Mouse (Mus musculus) limb, embryonic 12.5 days (tissue): ENCODE data around the gene Rnf150. TPM values are rescaled to one million over a fixed set of nuclear protein-coding genes. Genes with fewer than 3 reads are reported as not detected.

ENCODE experiments used
- ATAC-seq: fragments of 200-750 bp; cut with Nextera tagmentation; 2 replicates; pipeline ENCODE4 v1.8.0; 2017; ENCODE audit warnings: low read depth, moderate TSS enrichment; ENCODE audit not compliant: insufficient number of reproducible peaks, insufficient read depth, low FRiP score, low TSS enrichment
- H3K27ac ChIP-seq: fragments of 300-500 bp; sonication (generic); 2 replicates; pipeline ENCODE4 v1.5.1; 2016; ENCODE audit warnings: mild to moderate bottlenecking, moderate library complexity
- H3K27me3 ChIP-seq: fragments of 300-500 bp; sonication (generic); 2 replicates; pipeline ENCODE4 v1.6.1; 2016; ENCODE audit warnings: mild to moderate bottlenecking, moderate library complexity
- H3K36me3 ChIP-seq: fragments of 300-500 bp; sonication (generic); 2 replicates; pipeline ENCODE4 v1.6.1; 2016; ENCODE audit warnings: mild to moderate bottlenecking, moderate library complexity
- H3K4me1 ChIP-seq: fragments of 300-500 bp; sonication (generic); replicated peaks from 2 replicates; pipeline ENCODE4 v1.6.1; 2016
- H3K4me2 ChIP-seq: fragments of 300-500 bp; sonication (generic); 2 replicates; pipeline ENCODE4 v1.6.1; 2016; ENCODE audit warnings: mild to moderate bottlenecking, moderate library complexity
- H3K4me3 ChIP-seq: fragments of 300-500 bp; sonication (generic); replicated peaks from 2 replicates; pipeline ENCODE4 v1.5.1; 2016; ENCODE audit warnings: mild to moderate bottlenecking
- H3K9ac ChIP-seq: fragments of 300-500 bp; sonication (generic); replicated peaks from 2 replicates; pipeline ENCODE4 v1.6.1; 2016; ENCODE audit warnings: mild to moderate bottlenecking, moderate library complexity
- H3K9me3 ChIP-seq: fragments of 300-500 bp; sonication (generic); 2 replicates; pipeline ENCODE4 v1.6.1; 2016; ENCODE audit warnings: mild to moderate bottlenecking, moderate library complexity
- WGBS: fragments of 180-500 bp; shearing (Covaris S2); methylation state at CpG from one replicate; pipeline ENCODE4 v1.1.7; 2016; 5-methylcytosine and 5-hydroxymethylcytosine counted together
- polyA plus RNA-seq: library from polyadenylated mRNA; unstranded; fragments of >200 nt; fragmentation: Nextera tagmentation; extraction: Ambion mirVana; gene quantifications from 2 replicates; pipeline ENCODE4 v1.2.1, GENCODE M21; 2016

Gene Rnf150
- polyA plus RNA-seq, 1 experiment from 2014 or later, result 2.7 TPM

GRCm38 (mm10) chr8:83052896-83053295, 189.7 kb downstream of the Rnf150 start:
- Histone ChIP-seq H3K9me3 (no peaks in the 10 kb centered on the region), H3K36me3 (no peaks in the 10 kb centered on the region), H3K9ac (no peak overlapping the region), H3K4me2 (no peak overlapping the region), H3K27me3 (no peaks in the 10 kb centered on the region), H3K4me3 (no peak overlapping the region), H3K4me1 (peaks cover 33% of the 10 kb centered on the region), H3K27ac (no peak overlapping the region)
- ATAC-seq, result no peak
- WGBS, result 94% methylated on average over 4 of the region's 4 CpGs

GRCm38 (mm10) chr8:83054801-83055200, 191.6 kb downstream of the Rnf150 start:
- H3K4me2 ChIP-seq, result no peak overlapping the region
- no peaks in the 10 kb centered on the region for H3K9me3 ChIP-seq
- H3K27ac ChIP-seq, result no peak overlapping the region
- no peak for ATAC-seq
- no peak overlapping the region for H3K4me3 ChIP-seq
- no peaks in the 10 kb centered on the region for H3K36me3 ChIP-seq
- 86% methylated on average over 3 of the region's 3 CpGs for WGBS
- H3K4me1 ChIP-seq, result peaks cover 22% of the 10 kb centered on the region
- no peak overlapping the region for H3K9ac ChIP-seq
- H3K27me3 ChIP-seq, result no peaks in the 10 kb centered on the region

GRCm38 (mm10) chr8:83058951-83059350, 195.8 kb downstream of the Rnf150 start:
- no peaks in the 10 kb centered on the region for H3K9me3 ChIP-seq
- no peak overlapping the region for H3K4me2 ChIP-seq
- H3K27ac ChIP-seq, result no peak overlapping the region
- H3K27me3 ChIP-seq, result no peaks in the 10 kb centered on the region
- peaks cover 12% of the 10 kb centered on the region for H3K4me1 ChIP-seq
- H3K9ac ChIP-seq, result no peak overlapping the region
- ATAC-seq, result no peak
- H3K36me3 ChIP-seq, result no peaks in the 10 kb centered on the region
- H3K4me3 ChIP-seq, result no peak overlapping the region
- 40% methylated on average over 8 of the region's 8 CpGs for WGBS

- Histone ChIP-seq H3K4me1 (peaks cover 14% of the 10 kb centered on the region), H3K27me3 (no peaks in the 10 kb centered on the region), H3K36me3 (no peaks in the 10 kb centered on the region), H3K4me2 (no peak overlapping the region), H3K9me3 (no peaks in the 10 kb centered on the region), H3K27ac (no peak overlapping the region), H3K9ac (no peak overlapping the region), H3K4me3 (no peak overlapping the region)
- no peak for ATAC-seq
- WGBS, result 84% methylated on average over 2 of the region's 2 CpGs
Observed at GRCm38 (mm10) chr8:83060076-83060475, 196.9 kb downstream of the Rnf150 start.

- WGBS, result 71% methylated on average over 5 of the region's 5 CpGs
- H3K9me3 ChIP-seq, result no peaks in the 10 kb centered on the region
- peaks cover 14% of the 10 kb centered on the region for H3K4me1 ChIP-seq
- ATAC-seq, result no peak
- no peaks in the 10 kb centered on the region for H3K27me3 ChIP-seq
- H3K27ac ChIP-seq, result no peak overlapping the region
- H3K9ac ChIP-seq, result no peak overlapping the region
- no peak overlapping the region for H3K4me2 ChIP-seq
- H3K36me3 ChIP-seq, result no peaks in the 10 kb centered on the region
- no peak overlapping the region for H3K4me3 ChIP-seq
Observed at GRCm38 (mm10) chr8:83061257-83061656, 198.1 kb downstream of the Rnf150 start.

GRCm38 (mm10) chr8:83061873-83062272, 198.7 kb downstream of the Rnf150 start:
- Histone ChIP-seq H3K4me2 (no peak overlapping the region), H3K36me3 (no peaks in the 10 kb centered on the region), H3K27me3 (no peaks in the 10 kb centered on the region), H3K9ac (no peak overlapping the region), H3K9me3 (no peaks in the 10 kb centered on the region), H3K27ac (no peak overlapping the region), H3K4me1 (peaks cover 14% of the 10 kb centered on the region), H3K4me3 (no peak overlapping the region)
- no peak for ATAC-seq
- WGBS, result 84% methylated on average over 3 of the region's 3 CpGs

- no peak overlapping the region for H3K4me3 ChIP-seq
- no peaks in the 10 kb centered on the region for H3K36me3 ChIP-seq
- H3K4me1 ChIP-seq, result peaks cover 14% of the 10 kb centered on the region
- H3K9ac ChIP-seq, result no peak overlapping the region
- no peaks in the 10 kb centered on the region for H3K9me3 ChIP-seq
- WGBS, result 81% methylated on average over 5 of the region's 5 CpGs
- H3K27me3 ChIP-seq, result no peaks in the 10 kb centered on the region
- H3K4me2 ChIP-seq, result no peak overlapping the region
- no peak for ATAC-seq
- no peak overlapping the region for H3K27ac ChIP-seq
Observed at GRCm38 (mm10) chr8:83062276-83062675, 199.1 kb downstream of the Rnf150 start.

- Histone ChIP-seq H3K36me3 (no peaks in the 10 kb centered on the region), H3K27me3 (no peaks in the 10 kb centered on the region), H3K4me3 (no peak overlapping the region), H3K4me1 (peaks cover 6% of the 10 kb centered on the region), H3K9ac (no peak overlapping the region), H3K9me3 (no peaks in the 10 kb centered on the region), H3K27ac (no peak overlapping the region), H3K4me2 (no peak overlapping the region)
- ATAC-seq, result no peak
- WGBS, result 89% methylated on average over 6 of the region's 6 CpGs
Observed at GRCm38 (mm10) chr8:83064096-83064495, 200.9 kb downstream of the Rnf150 start.

- Histone ChIP-seq H3K27me3 (no peaks in the 10 kb centered on the region), H3K36me3 (no peaks in the 10 kb centered on the region), H3K4me1 (0 out of 2 replicates have a peak, but pooled peaks cover 3% of the 10 kb centered on the region), H3K27ac (no peak overlapping the region), H3K9me3 (no peaks in the 10 kb centered on the region), H3K9ac (no peak overlapping the region), H3K4me2 (no peak overlapping the region), H3K4me3 (no peak overlapping the region)
- WGBS, result 86% methylated on average over 6 of the region's 6 CpGs
- ATAC-seq, result no peak
Observed at GRCm38 (mm10) chr8:83066076-83066475, 202.9 kb downstream of the Rnf150 start.

GRCm38 (mm10) chr8:83066846-83067245, 203.7 kb downstream of the Rnf150 start:
- Histone ChIP-seq H3K27ac (no peak overlapping the region), H3K9ac (no peak overlapping the region), H3K4me1 (0 out of 2 replicates have a peak, but pooled peaks cover 3% of the 10 kb centered on the region), H3K36me3 (no peaks in the 10 kb centered on the region), H3K4me2 (no peak overlapping the region), H3K27me3 (no peaks in the 10 kb centered on the region), H3K9me3 (no peaks in the 10 kb centered on the region), H3K4me3 (no peak overlapping the region)
- WGBS, result 90% methylated on average over 3 of the region's 3 CpGs
- ATAC-seq, result no peak

- Histone ChIP-seq H3K27me3 (no peaks in the 10 kb centered on the region), H3K4me2 (no peak overlapping the region), H3K9me3 (no peaks in the 10 kb centered on the region), H3K4me3 (no peak overlapping the region), H3K36me3 (no peaks in the 10 kb centered on the region), H3K4me1 (0 out of 2 replicates have a peak, but pooled peaks cover 3% of the 10 kb centered on the region), H3K27ac (no peak overlapping the region), H3K9ac (no peak overlapping the region)
- no peak for ATAC-seq
- 69% methylated on average over 7 of the region's 7 CpGs for WGBS
Observed at GRCm38 (mm10) chr8:83067906-83068305, 204.8 kb downstream of the Rnf150 start.

GRCm38 (mm10) chr8:83074248-83074647, 211.1 kb downstream of the Rnf150 start:
- Histone ChIP-seq H3K27ac (no peak overlapping the region), H3K36me3 (no peaks in the 10 kb centered on the region), H3K27me3 (no peaks in the 10 kb centered on the region), H3K4me1 (peaks cover 11% of the 10 kb centered on the region), H3K9me3 (no peaks in the 10 kb centered on the region), H3K9ac (no peak overlapping the region), H3K4me2 (no peak overlapping the region), H3K4me3 (no peak overlapping the region)
- WGBS, result 83% methylated on average over 3 of the region's 3 CpGs
- ATAC-seq, result no peak
